Mouse (Mus musculus): ENCODE measurements at regions not wholly inside any gene's neighbourhood (a gene's known extent, or its start where the extent isn't known, plus 50 kb on each side); places are given as distances from the start of the nearest gene placed in this dataset.

- TF ChIP-seq CTCF (conservative IDR thresholded peaks at IDR 0.05; ENCODE audit: low read length) (no peak), POU5F1 (IDR thresholded peaks at IDR 0.05; ENCODE audit: borderline replicate concordance, low read length) (no peak)
These were observed 170.8 kb upstream of the Nrxn3 start for GRCm38 (mm10) chr12:88551856-88552255.
